Comparison of ENCODE assay signal across 10 mouse cellular contexts in genomic region chr8:123150737-123151171, GRCm38 (mm10). TPM values are rescaled to one million over a fixed set of nuclear protein-coding genes. Genes with fewer than 3 reads are reported as not detected.
DNase-seq lines count a peak whose midpoint lies in the region; ATAC-seq and TF ChIP-seq lines count a peak whose summit lies in the region.
"Had no signal": no experiment of that assay in that cellular context is flagged by ENCODE, and none has a peak within 500 bp of the region (broad histone marks: within the 10 kb centered on the region; RNA-seq: fewer than 3 reads in every experiment).

No protein-coding gene starts in this region.

- ATAC-seq in heart, embryonic 14.5 days (ENCODE audit: insufficient number of reproducible peaks, insufficient read depth, low FRiP score, low read depth), result peak; percentile 45; the same call in 1 of the 2 replicates
- peak; percentile 61; the same call in 1 of the 2 replicates for ATAC-seq in stomach, embryonic 14.5 days (ENCODE audit: insufficient number of reproducible peaks, insufficient read depth, low FRiP score, low read depth)
- no peak; the same call in 1 of the 2 replicates for ATAC-seq in stomach, postnatal 0 days (ENCODE audit: low FRiP score, low TSS enrichment)
- peak; percentile 69; the same call in 1 of the 2 replicates for ATAC-seq in lung, embryonic 14.5 days (ENCODE audit: insufficient read depth)

- peaks cover under 1 to 1% of the 10 kb centered on the region in 2 experiments for H3K4me1 ChIP-seq in heart, embryonic 14.5 days (ENCODE audit: control insufficient read depth in 2 of 2, insufficient read depth in 2 of 2, low read length in 2 of 2)
- H3K4me1 ChIP-seq in stomach, embryonic 14.5 days (ENCODE audit: control insufficient read depth, insufficient read depth, low read length), result peaks cover 6% of the 10 kb centered on the region; the same call in 1 of the 2 replicates
- no peaks in the 10 kb centered on the region for H3K4me1 ChIP-seq in stomach, postnatal 0 days (replicated peaks; ENCODE audit: control insufficient read depth, insufficient read depth)
- no peaks in the 10 kb centered on the region for H3K4me1 ChIP-seq in lung, embryonic 14.5 days (ENCODE audit: insufficient read depth)

- TF ChIP-seq CTCF in stomach, postnatal 0 days (IDR thresholded peaks at IDR 0.05; ENCODE audit: low read depth), result no peak
- no peak for TF ChIP-seq CTCF in lung, embryonic 14.5 days (IDR thresholded peaks at IDR 0.05; ENCODE audit: low read depth)

- H3K27me3 ChIP-seq in heart, embryonic 14.5 days (ENCODE audit: control insufficient read depth, insufficient read depth, low read length), result no peaks in the 10 kb centered on the region
- H3K27me3 ChIP-seq in stomach, embryonic 14.5 days (ENCODE audit: control insufficient read depth, insufficient read depth, low read length), result no peaks in the 10 kb centered on the region
- H3K27me3 ChIP-seq in stomach, postnatal 0 days (ENCODE audit: control insufficient read depth, insufficient read depth, low read length), result no peaks in the 10 kb centered on the region
- no peaks in the 10 kb centered on the region for H3K27me3 ChIP-seq in lung, embryonic 14.5 days (ENCODE audit: insufficient read depth, low read length)

- intact Hi-C loops in heart, postnatal 36 days (cut with DNase I), result no loop called here

- H3K4me2 ChIP-seq in heart, embryonic 14.5 days (ENCODE audit: low read length), result no peak overlapping the region
- H3K4me2 ChIP-seq in stomach, embryonic 14.5 days (replicated peaks; ENCODE audit: low read depth, low read length), result no peak overlapping the region
- H3K4me2 ChIP-seq in stomach, postnatal 0 days (replicated peaks; ENCODE audit: low read depth), result no peak overlapping the region
- H3K4me2 ChIP-seq in lung, embryonic 14.5 days, result no peak overlapping the region

- DNase-seq in heart, postnatal 36 days, result no peak
- no peak for DNase-seq in stomach, postnatal 0 days (ENCODE audit: low spot score)
- peak; percentile 72 for DNase-seq in lung, embryonic 14.5 days
- DNase-seq in urinary bladder, postnatal 36 days (ENCODE audit: low spot score in 2 of 2), result no peak
- DNase-seq in liver, result no peak
- DNase-seq in ovary, postnatal 36 days (ENCODE audit: low spot score), result no peak
- DNase-seq: midbrain, embryonic 14.5 days; thymus, adult 18-20 months had no signal

- no peak for TF ChIP-seq EP300 in stomach, postnatal 0 days (optimal IDR thresholded peaks at IDR 0.05)

- no peak overlapping the region for H3K4me3 ChIP-seq in heart, embryonic 14.5 days (ENCODE audit: control insufficient read depth in 1 of 2, insufficient read depth in 1 of 2, low read depth in 1 of 2, low read length in 2 of 2)
- no peak overlapping the region for H3K4me3 ChIP-seq in stomach, embryonic 14.5 days (ENCODE audit: low read depth, low read length)
- H3K4me3 ChIP-seq in stomach, postnatal 0 days (ENCODE audit: low read depth, low read length), result no peak overlapping the region
- no peak overlapping the region for H3K4me3 ChIP-seq in lung, embryonic 14.5 days (ENCODE audit: low read depth, low read length)

- WGBS in heart, embryonic 14.5 days, result 52% methylated on average over 9 of the region's 9 CpGs
- 47% methylated on average over 9 of the region's 9 CpGs for WGBS in stomach, embryonic 14.5 days
- WGBS in stomach, postnatal 0 days, result 25% methylated on average over 9 of the region's 9 CpGs
- WGBS in lung, embryonic 14.5 days, result 32% methylated on average over 9 of the region's 9 CpGs

- peak overlapping the region; percentile 55 to 67; a peak in 3 of 4 replicates for H3K27ac ChIP-seq in heart, embryonic 14.5 days (replicated peaks in 1 of 2; ENCODE audit: control insufficient read depth in 1 of 2, insufficient read depth in 1 of 2, low read depth in 2 of 2, low read length in 2 of 2)
- peak overlapping the region; percentile 64 for H3K27ac ChIP-seq in stomach, embryonic 14.5 days (ENCODE audit: low read length)
- H3K27ac ChIP-seq in stomach, postnatal 0 days (replicated peaks), result no peak overlapping the region; the same call in 1 of the 2 replicates
- H3K27ac ChIP-seq in lung, embryonic 14.5 days (ENCODE audit: low read depth), result peak overlapping the region; percentile 63; the same call in 1 of the 2 replicates

- H3K9ac ChIP-seq in heart, embryonic 14.5 days (ENCODE audit: low read length), result no peak overlapping the region
- no peak overlapping the region for H3K9ac ChIP-seq in stomach, embryonic 14.5 days (replicated peaks; ENCODE audit: low read depth, low read length)
- H3K9ac ChIP-seq in stomach, postnatal 0 days (ENCODE audit: low read length), result no peak overlapping the region
- H3K9ac ChIP-seq in lung, embryonic 14.5 days, result no peak overlapping the region

- H3K36me3 ChIP-seq in heart, embryonic 14.5 days (ENCODE audit: control insufficient read depth, insufficient read depth, low read length), result no peaks in the 10 kb centered on the region
- H3K36me3 ChIP-seq in stomach, embryonic 14.5 days (ENCODE audit: control insufficient read depth, insufficient read depth, low read length), result no peaks in the 10 kb centered on the region
- H3K36me3 ChIP-seq in stomach, postnatal 0 days (ENCODE audit: control insufficient read depth, insufficient read depth, low read length), result no peaks in the 10 kb centered on the region
- H3K36me3 ChIP-seq in lung, embryonic 14.5 days (ENCODE audit: insufficient read depth), result no peaks in the 10 kb centered on the region

- H3K9me3 ChIP-seq in heart, embryonic 14.5 days (ENCODE audit: control insufficient read depth, low read length), result no peaks in the 10 kb centered on the region
- no peaks in the 10 kb centered on the region for H3K9me3 ChIP-seq in stomach, embryonic 14.5 days (ENCODE audit: control insufficient read depth, low read depth, low read length)
- H3K9me3 ChIP-seq in stomach, postnatal 0 days (ENCODE audit: control insufficient read depth, low read length), result no peaks in the 10 kb centered on the region
- H3K9me3 ChIP-seq in lung, embryonic 14.5 days (ENCODE audit: low read depth, low read length), result no peaks in the 10 kb centered on the region

RNA-seq across cellular contexts. Expression of gene Sult5a1, which starts 7.4 kb away (rescaled TPM):
- polyA plus RNA-seq in heart, embryonic 14.5 days (2014; fragmentation: Nextera tagmentation; extraction: Ambion mirVana), result 4.3 and 6.0 TPM in 2 replicates
- under 1 TPM; 0.58 to 0.79 TPM for total RNA-seq in heart, postnatal 36 days (2021)
- polyA plus RNA-seq in stomach, embryonic 14.5 days (2014; fragmentation: Nextera tagmentation; extraction: Ambion mirVana), result 20.4 and 23.9 TPM in 2 replicates
- 7.8 and 9.3 TPM in 2 replicates for polyA plus RNA-seq in stomach, postnatal 0 days (2015; fragmentation: Nextera tagmentation; extraction: Ambion mirVana)
- 16.3 and 17.8 TPM in 2 replicates for polyA plus RNA-seq in lung, embryonic 14.5 days (2014; fragmentation: Nextera tagmentation; extraction: Ambion mirVana)

RNA-seq across cellular contexts. Expression of gene Cpne7, which starts 33.6 kb away (rescaled TPM):
- polyA plus RNA-seq in heart, embryonic 14.5 days (2014; fragmentation: Nextera tagmentation; extraction: Ambion mirVana), result 0.08 and 0.14 TPM in 2 replicates
- total RNA-seq in heart, postnatal 36 days (2021), result under 1 TPM; 0.35 to 0.44 TPM
- 0.56 and 1.2 TPM in 2 replicates for polyA plus RNA-seq in stomach, embryonic 14.5 days (2014; fragmentation: Nextera tagmentation; extraction: Ambion mirVana)
- 1.4 TPM in 2 replicates for polyA plus RNA-seq in stomach, postnatal 0 days (2015; fragmentation: Nextera tagmentation; extraction: Ambion mirVana)
- 0.24 and 0.49 TPM in 2 replicates for polyA plus RNA-seq in lung, embryonic 14.5 days (2014; fragmentation: Nextera tagmentation; extraction: Ambion mirVana)

RNA-seq across cellular contexts. Expression of gene Dpep1, which starts 35.3 kb away (rescaled TPM):
- polyA plus RNA-seq in heart, embryonic 14.5 days (2014; fragmentation: Nextera tagmentation; extraction: Ambion mirVana), result 4.0 and 4.2 TPM in 2 replicates
- 10 to 100 TPM; 32.3 to 53.6 TPM for total RNA-seq in heart, postnatal 36 days (2021)
- polyA plus RNA-seq in stomach, embryonic 14.5 days (2014; fragmentation: Nextera tagmentation; extraction: Ambion mirVana), result 1.1 and 1.7 TPM in 2 replicates
- 10.0 and 13.6 TPM in 2 replicates for polyA plus RNA-seq in stomach, postnatal 0 days (2015; fragmentation: Nextera tagmentation; extraction: Ambion mirVana)
- 1.0 and 1.1 TPM in 2 replicates for polyA plus RNA-seq in lung, embryonic 14.5 days (2014; fragmentation: Nextera tagmentation; extraction: Ambion mirVana)
- polyA plus RNA-seq: midbrain, embryonic 14.5 days had no signal

RNA-seq across cellular contexts. Expression of gene Rpl13, which starts 48.6 kb away (rescaled TPM):
- polyA plus RNA-seq in heart, embryonic 14.5 days (2014; fragmentation: Nextera tagmentation; extraction: Ambion mirVana), result 1,025 and 1,098 TPM in 2 replicates
- total RNA-seq in heart, postnatal 36 days (2021), result 100 to 1,000 TPM; 409 to 436 TPM
- 1,772 and 1,775 TPM in 2 replicates for polyA plus RNA-seq in stomach, embryonic 14.5 days (2014; fragmentation: Nextera tagmentation; extraction: Ambion mirVana)
- 1,460 and 1,506 TPM in 2 replicates for polyA plus RNA-seq in stomach, postnatal 0 days (2015; fragmentation: Nextera tagmentation; extraction: Ambion mirVana)
- polyA plus RNA-seq in lung, embryonic 14.5 days (2014; fragmentation: Nextera tagmentation; extraction: Ambion mirVana), result 1,722 and 1,770 TPM in 2 replicates
